Mouse (Mus musculus) MEL (cell line): ENCODE results near the gene Ing1. TPM values are rescaled to one million over a fixed set of nuclear protein-coding genes. Genes with fewer than 3 reads are reported as not detected.
A peak's percentile ranks its signal among the peaks of the same experiment; 100 is the strongest.

ENCODE experiments used
- DNase-seq: peaks from one replicate; pipeline ENCODE4 v3.0.0; 2011; ENCODE audit warnings: low read depth, low spot score
- H3K27ac ChIP-seq: 2 replicates; pipeline ENCODE4 v1.5.1; 2012; ENCODE audit warnings: low read depth, mild to moderate bottlenecking, control low read depth, low read length, moderate library complexity; ENCODE audit not compliant: control insufficient read depth
- H3K27me3 ChIP-seq, 2 experiments: fragments of 150-350 bp in 1 of 2; sonication (generic) in 1 of 2; 2 replicates each; pipeline ENCODE4 v1.6.1; 2012; ENCODE audit warnings: low read length in 2 of 2, mild to moderate bottlenecking in 2 of 2, improper control_type of control experiment in 1 of 2, moderate library complexity in 1 of 2; ENCODE audit not compliant: insufficient read depth in 2 of 2, control insufficient read depth in 1 of 2
- H3K36me3 ChIP-seq, 2 experiments: 2 replicates each; pipeline ENCODE4 v1.6.1; 2012 to 2014; ENCODE audit warnings: low read length in 2 of 2, improper control_type of control experiment in 1 of 2, inconsistent platforms in 1 of 2, mild to moderate bottlenecking in 1 of 2; ENCODE audit not compliant: insufficient read depth in 2 of 2, control insufficient read depth in 1 of 2
- H3K4me1 ChIP-seq, 2 experiments: fragments of 150-350 bp in 1 of 2; sonication (generic) in 1 of 2; 2 replicates each; pipeline ENCODE4 v1.6.1; 2012; ENCODE audit warnings: low read length in 2 of 2, improper control_type of control experiment in 1 of 2, mild to moderate bottlenecking in 1 of 2; ENCODE audit not compliant: insufficient read depth in 2 of 2, control insufficient read depth in 1 of 2
- H3K4me3 ChIP-seq, 2 experiments: fragments of 150-350 bp in 1 of 2; sonication (generic) in 1 of 2; 2 replicates each; pipeline ENCODE4 v1.5.1; 2012; ENCODE audit warnings: low read depth in 2 of 2, low read length in 2 of 2, mild to moderate bottlenecking in 2 of 2, moderate library complexity in 2 of 2, control low read depth in 1 of 2, improper control_type of control experiment in 1 of 2; ENCODE audit not compliant: control insufficient read depth in 1 of 2, insufficient read depth in 1 of 2
- H3K79me2 ChIP-seq: 2 replicates; pipeline ENCODE4 v1.6.1; 2012; ENCODE audit warnings: mild to moderate bottlenecking, low read length, moderate library complexity; ENCODE audit not compliant: control insufficient read depth, poor library complexity, insufficient read depth
- H3K9ac ChIP-seq: 2 replicates; pipeline ENCODE4 v1.6.1; 2012; ENCODE audit warnings: low read depth, mild to moderate bottlenecking, control low read depth, low read length, moderate library complexity; ENCODE audit not compliant: control insufficient read depth, poor library complexity, severe bottlenecking
- H3K9me3 ChIP-seq: fragments of 150-350 bp; sonication (generic); replicated peaks from 2 replicates; pipeline ENCODE4 v1.6.1; 2012; ENCODE audit warnings: mild to moderate bottlenecking, low read length, improper control_type of control experiment, moderate library complexity; ENCODE audit not compliant: insufficient read depth
- CHD1 ChIP-seq: IDR thresholded peaks from 2 replicates; pipeline ENCODE4 v1.6.1; 2012; ENCODE audit warnings: low read depth, mild to moderate bottlenecking, inconsistent platforms, low read length, improper control_type of control experiment
- CTCF ChIP-seq, 3 experiments: IDR thresholded peaks in 2 of 3; conservative IDR thresholded peaks in 1 of 3; 2 replicates each; pipeline ENCODE4 v1.5.1; 2011 to 2012; ENCODE audit warnings: low read length in 3 of 3, low read depth in 2 of 3, mild to moderate bottlenecking in 2 of 3, improper control_type of control experiment in 1 of 3, inconsistent platforms in 1 of 3, mixed read lengths in 1 of 3, moderate library complexity in 1 of 3; ENCODE audit not compliant: control insufficient read depth in 1 of 3, insufficient read depth in 1 of 3, poor library complexity in 1 of 3, severe bottlenecking in 1 of 3
- E2F4 ChIP-seq: IDR thresholded peaks from 2 replicates; pipeline ENCODE4 v1.6.1; 2011; ENCODE audit warnings: low read depth, low read length, improper control_type of control experiment, borderline replicate concordance
- ELF1 ChIP-seq: IDR thresholded peaks from 2 replicates; pipeline ENCODE4 v1.6.1; 2014; ENCODE audit warnings: low read depth, mild to moderate bottlenecking, inconsistent platforms, low read length, improper control_type of control experiment, moderate library complexity
- ETS1 ChIP-seq: IDR thresholded peaks from 2 replicates; pipeline ENCODE4 v1.6.1; 2012; ENCODE audit warnings: low read depth, mild to moderate bottlenecking, inconsistent platforms, low read length, improper control_type of control experiment, moderate library complexity
- GATA1 ChIP-seq: IDR thresholded peaks from 2 replicates; pipeline ENCODE4 v1.6.1; 2011; ENCODE audit warnings: low read depth, low read length, improper control_type of control experiment
- KAT2A ChIP-seq: conservative IDR thresholded peaks from 2 replicates; pipeline ENCODE4 v1.6.1; 2012; ENCODE audit warnings: low read depth, low read length, improper control_type of control experiment, inconsistent platforms
- MAX ChIP-seq: IDR thresholded peaks from 2 replicates; pipeline ENCODE4 v1.6.1; 2011; ENCODE audit warnings: low read length, improper control_type of control experiment
- MEF2A ChIP-seq: IDR thresholded peaks from 2 replicates; pipeline ENCODE4 v1.6.1; 2014; ENCODE audit warnings: low read depth, mild to moderate bottlenecking, inconsistent platforms, low read length, improper control_type of control experiment; ENCODE audit not compliant: poor library complexity, insufficient replicate concordance, severe bottlenecking; ENCODE audit errors: extremely low read depth
- MYB ChIP-seq: IDR thresholded peaks from 2 replicates; pipeline ENCODE4 v1.6.1; 2011; ENCODE audit warnings: mild to moderate bottlenecking, low read depth, low read length, improper control_type of control experiment
- MYC ChIP-seq: IDR thresholded peaks from 2 replicates; pipeline ENCODE4 v1.6.1; 2011; ENCODE audit warnings: low read depth, mild to moderate bottlenecking, low read length, improper control_type of control experiment, moderate library complexity
- NRF1 ChIP-seq: IDR thresholded peaks from 2 replicates; pipeline ENCODE4 v1.6.1; 2014; ENCODE audit warnings: low read depth, mild to moderate bottlenecking, inconsistent platforms, low read length, improper control_type of control experiment, moderate library complexity; ENCODE audit not compliant: poor library complexity, insufficient read depth, severe bottlenecking
- RAD21 ChIP-seq: IDR thresholded peaks from 2 replicates; pipeline ENCODE4 v1.6.1; 2011; ENCODE audit warnings: mild to moderate bottlenecking, low read depth, low read length, improper control_type of control experiment
- RCOR1 ChIP-seq: IDR thresholded peaks from 2 replicates; pipeline ENCODE4 v1.6.1; 2012; ENCODE audit warnings: low read depth, mild to moderate bottlenecking, inconsistent platforms, low read length, improper control_type of control experiment
- SIN3A ChIP-seq: IDR thresholded peaks from 2 replicates; pipeline ENCODE4 v1.6.1; 2012; ENCODE audit warnings: low read length, improper control_type of control experiment, inconsistent platforms
- SMC3 ChIP-seq: IDR thresholded peaks from 2 replicates; pipeline ENCODE4 v1.6.1; 2011; ENCODE audit warnings: low read depth, low read length, improper control_type of control experiment
- TAL1 ChIP-seq: IDR thresholded peaks from 2 replicates; pipeline ENCODE4 v1.6.1; 2012; ENCODE audit warnings: mild to moderate bottlenecking, inconsistent platforms, low read length, moderate library complexity, mixed read lengths
- USF1 ChIP-seq: IDR thresholded peaks from 2 replicates; pipeline ENCODE4 v1.6.1; 2014; ENCODE audit warnings: low read depth, mild to moderate bottlenecking, inconsistent platforms, low read length, improper control_type of control experiment, moderate library complexity
- USF2 ChIP-seq, 2 experiments: IDR thresholded peaks; 2 replicates each; pipeline ENCODE4 v1.6.1; 2011 to 2012; ENCODE audit warnings: improper control_type of control experiment in 2 of 2, low read length in 2 of 2, borderline replicate concordance in 1 of 2, inconsistent platforms in 1 of 2, low read depth in 1 of 2, mild to moderate bottlenecking in 1 of 2; ENCODE audit not compliant: insufficient read depth in 1 of 2
- ZC3H11A ChIP-seq: IDR thresholded peaks from 2 replicates; pipeline ENCODE4 v1.6.1; 2012; ENCODE audit warnings: low read depth, mild to moderate bottlenecking, inconsistent platforms, low read length, improper control_type of control experiment
- ZKSCAN1 ChIP-seq: IDR thresholded peaks from 2 replicates; pipeline ENCODE4 v1.6.1; 2012; ENCODE audit warnings: low read depth, mild to moderate bottlenecking, inconsistent platforms, low read length, improper control_type of control experiment, moderate library complexity
- ZMIZ1 ChIP-seq: IDR thresholded peaks from 2 replicates; pipeline ENCODE4 v1.6.1; 2012; ENCODE audit warnings: low read depth, mild to moderate bottlenecking, inconsistent platforms, low read length, improper control_type of control experiment, moderate library complexity
- polyA plus RNA-seq, 2 experiments: library from polyadenylated mRNA; stranded (reverse) in 1 of 2; unstranded in 1 of 2; fragments of >175 nt in 1 of 2; fragments of >200 nt in 1 of 2; gene quantifications; 2 replicates each; pipeline versions ENCODE4 v1.2.1 to v1.2.4; 2012; ENCODE audit warnings: low replicate concordance in 2 of 2, low read depth in 1 of 2; ENCODE audit not compliant: insufficient read length in 2 of 2, insufficient read depth in 1 of 2, missing spikeins in 1 of 2
- total RNA-seq: library from RNA; depleted of rRNA; stranded (reverse); fragments of 300-350 nt; gene quantifications from 2 replicates; pipeline ENCODE4 v1.2.3, GENCODE M21; 2012

The Ing1 gene
- total and polyA plus RNA-seq, 3 experiments = 35.9 to 91.0 TPM; not detected in 1

- peaks cover 0 to 5% of the 10 kb centered on the region in 2 experiments; a peak in 1 of 4 replicates for H3K36me3 ChIP-seq
- no peak overlapping the region for H3K27ac ChIP-seq
- no peak overlapping the region for H3K4me3 ChIP-seq
- no peaks in the 10 kb centered on the region for H3K9me3 ChIP-seq
- no peak overlapping the region for H3K9ac ChIP-seq
- no peak for TF ChIP-seq MYC
- TF ChIP-seq MYB = no peak
- TF ChIP-seq NRF1 = no peak
- TF ChIP-seq ELF1 = no peak
- no peak for TF ChIP-seq USF1
- no peak for TF ChIP-seq MEF2A
- no peak for TF ChIP-seq USF2 (IDR thresholded peaks at IDR 0.05; ENCODE audit: borderline replicate concordance in 1 of 2, insufficient read depth in 1 of 2, low read depth in 1 of 2, low read length in 2 of 2)
- no peak for TF ChIP-seq MAX
- TF ChIP-seq GATA1 = no peak
- no peak for TF ChIP-seq TAL1
- no peak for TF ChIP-seq CHD1
- TF ChIP-seq ZKSCAN1 = no peak
- no peak for TF ChIP-seq RCOR1
- TF ChIP-seq E2F4 = no peak
- no peak for TF ChIP-seq KAT2A
- no peak for TF ChIP-seq SIN3A
- TF ChIP-seq ETS1 = no peak
- no peak for DNase-seq
- H3K79me2 ChIP-seq = no peaks in the 10 kb centered on the region; the same call in 1 of the 2 replicates
- no peaks in the 10 kb centered on the region for H3K4me1 ChIP-seq
- no peaks in the 10 kb centered on the region for H3K27me3 ChIP-seq
Observed at GRCm38 (mm10) chr8:11542866-11543265, 12.5 kb upstream of the Ing1 start.

GRCm38 (mm10) chr8:11544386-11544785 is 11.0 kb upstream of the Ing1 start:
- no peak for TF ChIP-seq ELF1
- 0 out of 2 replicates have a peak, but pooled peaks have one; percentile 6 for TF ChIP-seq ZC3H11A
- TF ChIP-seq CHD1 = no peak
- TF ChIP-seq USF2 (IDR thresholded peaks at IDR 0.05; ENCODE audit: borderline replicate concordance in 1 of 2, insufficient read depth in 1 of 2, low read depth in 1 of 2, low read length in 2 of 2) = no peak
- peak; percentile 44 for TF ChIP-seq SMC3
- TF ChIP-seq GATA1 = no peak
- TF ChIP-seq ZMIZ1 = no peak
- TF ChIP-seq CTCF (IDR thresholded peaks at IDR 0.05 in 2 of 3, conservative IDR thresholded peaks at IDR 0.05 in 1 of 3; ENCODE audit: control insufficient read depth in 1 of 3, insufficient read depth in 1 of 3, low read depth in 2 of 3, low read length in 3 of 3, poor library complexity in 1 of 3, severe bottlenecking in 1 of 3) = peak; percentile 64 to 78 (median 76)
- TF ChIP-seq RAD21 = peak; percentile 38
- H3K9me3 ChIP-seq = no peaks in the 10 kb centered on the region
- no peak overlapping the region for H3K27ac ChIP-seq
- peak; percentile 57 for DNase-seq
- H3K9ac ChIP-seq = no peak overlapping the region
- peaks cover 0 to 5% of the 10 kb centered on the region in 2 experiments; a peak in 1 of 4 replicates for H3K36me3 ChIP-seq
- peaks cover 2% of the 10 kb centered on the region in 2 experiments; a peak in 1 of 4 replicates for H3K4me1 ChIP-seq
- no peaks in the 10 kb centered on the region for H3K27me3 ChIP-seq
- no peak overlapping the region for H3K4me3 ChIP-seq
- H3K79me2 ChIP-seq = peaks cover 3% of the 10 kb centered on the region
